Mouse (Mus musculus) MEL (cell line): Measurements from ENCODE around the gene Prdx3. TPM values are rescaled to one million over a fixed set of nuclear protein-coding genes. Genes with fewer than 3 reads are reported as not detected.

ENCODE experiments used
- DNase-seq: peaks from one replicate; pipeline ENCODE4 v3.0.0; 2011; ENCODE audit warnings: low read depth, low spot score
- H3K27ac ChIP-seq: 2 replicates; pipeline ENCODE4 v1.5.1; 2012; ENCODE audit warnings: low read depth, mild to moderate bottlenecking, control low read depth, low read length, moderate library complexity; ENCODE audit not compliant: control insufficient read depth
- H3K27me3 ChIP-seq, 2 experiments: fragments of 150-350 bp in 1 of 2; sonication (generic) in 1 of 2; 2 replicates each; pipeline ENCODE4 v1.6.1; 2012; ENCODE audit warnings: low read length in 2 of 2, mild to moderate bottlenecking in 2 of 2, improper control_type of control experiment in 1 of 2, moderate library complexity in 1 of 2; ENCODE audit not compliant: insufficient read depth in 2 of 2, control insufficient read depth in 1 of 2
- H3K36me3 ChIP-seq, 2 experiments: 2 replicates each; pipeline ENCODE4 v1.6.1; 2012 to 2014; ENCODE audit warnings: low read length in 2 of 2, improper control_type of control experiment in 1 of 2, inconsistent platforms in 1 of 2, mild to moderate bottlenecking in 1 of 2; ENCODE audit not compliant: insufficient read depth in 2 of 2, control insufficient read depth in 1 of 2
- H3K4me1 ChIP-seq, 2 experiments: fragments of 150-350 bp in 1 of 2; sonication (generic) in 1 of 2; 2 replicates each; pipeline ENCODE4 v1.6.1; 2012; ENCODE audit warnings: low read length in 2 of 2, improper control_type of control experiment in 1 of 2, mild to moderate bottlenecking in 1 of 2; ENCODE audit not compliant: insufficient read depth in 2 of 2, control insufficient read depth in 1 of 2
- H3K4me3 ChIP-seq, 2 experiments: fragments of 150-350 bp in 1 of 2; sonication (generic) in 1 of 2; 2 replicates each; pipeline ENCODE4 v1.5.1; 2012; ENCODE audit warnings: low read depth in 2 of 2, low read length in 2 of 2, mild to moderate bottlenecking in 2 of 2, moderate library complexity in 2 of 2, control low read depth in 1 of 2, improper control_type of control experiment in 1 of 2; ENCODE audit not compliant: control insufficient read depth in 1 of 2, insufficient read depth in 1 of 2
- H3K79me2 ChIP-seq: 2 replicates; pipeline ENCODE4 v1.6.1; 2012; ENCODE audit warnings: mild to moderate bottlenecking, low read length, moderate library complexity; ENCODE audit not compliant: control insufficient read depth, poor library complexity, insufficient read depth
- H3K9ac ChIP-seq: 2 replicates; pipeline ENCODE4 v1.6.1; 2012; ENCODE audit warnings: low read depth, mild to moderate bottlenecking, control low read depth, low read length, moderate library complexity; ENCODE audit not compliant: control insufficient read depth, poor library complexity, severe bottlenecking
- H3K9me3 ChIP-seq: fragments of 150-350 bp; sonication (generic); replicated peaks from 2 replicates; pipeline ENCODE4 v1.6.1; 2012; ENCODE audit warnings: mild to moderate bottlenecking, low read length, improper control_type of control experiment, moderate library complexity; ENCODE audit not compliant: insufficient read depth
- BHLHE40 ChIP-seq: IDR thresholded peaks from 2 replicates; pipeline ENCODE4 v1.6.1; 2012; ENCODE audit warnings: low read depth, mild to moderate bottlenecking, inconsistent platforms, low read length, improper control_type of control experiment, borderline replicate concordance
- CHD1 ChIP-seq: IDR thresholded peaks from 2 replicates; pipeline ENCODE4 v1.6.1; 2012; ENCODE audit warnings: low read depth, mild to moderate bottlenecking, inconsistent platforms, low read length, improper control_type of control experiment
- CHD2 ChIP-seq: IDR thresholded peaks from 2 replicates; pipeline ENCODE4 v1.6.1; 2011; ENCODE audit warnings: low read length, improper control_type of control experiment
- CTCF ChIP-seq, 3 experiments: IDR thresholded peaks in 2 of 3; conservative IDR thresholded peaks in 1 of 3; 2 replicates each; pipeline ENCODE4 v1.5.1; 2011 to 2012; ENCODE audit warnings: low read length in 3 of 3, low read depth in 2 of 3, mild to moderate bottlenecking in 2 of 3, improper control_type of control experiment in 1 of 3, inconsistent platforms in 1 of 3, mixed read lengths in 1 of 3, moderate library complexity in 1 of 3; ENCODE audit not compliant: control insufficient read depth in 1 of 3, insufficient read depth in 1 of 3, poor library complexity in 1 of 3, severe bottlenecking in 1 of 3
- E2F4 ChIP-seq: IDR thresholded peaks from 2 replicates; pipeline ENCODE4 v1.6.1; 2011; ENCODE audit warnings: low read depth, low read length, improper control_type of control experiment, borderline replicate concordance
- ELF1 ChIP-seq: IDR thresholded peaks from 2 replicates; pipeline ENCODE4 v1.6.1; 2014; ENCODE audit warnings: low read depth, mild to moderate bottlenecking, inconsistent platforms, low read length, improper control_type of control experiment, moderate library complexity
- ETS1 ChIP-seq: IDR thresholded peaks from 2 replicates; pipeline ENCODE4 v1.6.1; 2012; ENCODE audit warnings: low read depth, mild to moderate bottlenecking, inconsistent platforms, low read length, improper control_type of control experiment, moderate library complexity
- GABPA ChIP-seq: IDR thresholded peaks from 2 replicates; pipeline ENCODE4 v1.6.1; 2012; ENCODE audit warnings: low read depth, mild to moderate bottlenecking, inconsistent platforms, low read length, improper control_type of control experiment, moderate library complexity
- GATA1 ChIP-seq: IDR thresholded peaks from 2 replicates; pipeline ENCODE4 v1.6.1; 2011; ENCODE audit warnings: low read depth, low read length, improper control_type of control experiment
- HCFC1 ChIP-seq: IDR thresholded peaks from 2 replicates; pipeline ENCODE4 v1.6.1; 2012; ENCODE audit warnings: low read depth, mild to moderate bottlenecking, inconsistent platforms, low read length, improper control_type of control experiment, moderate library complexity
- JUND ChIP-seq: IDR thresholded peaks from 2 replicates; pipeline ENCODE4 v1.6.1; 2011; ENCODE audit warnings: low read depth, mild to moderate bottlenecking, improper control_type of control experiment, low read length
- KAT2A ChIP-seq: conservative IDR thresholded peaks from 2 replicates; pipeline ENCODE4 v1.6.1; 2012; ENCODE audit warnings: low read depth, low read length, improper control_type of control experiment, inconsistent platforms
- MAFK ChIP-seq: IDR thresholded peaks from 2 replicates; pipeline ENCODE4 v1.6.1; 2011; ENCODE audit warnings: low read depth, mild to moderate bottlenecking, low read length, improper control_type of control experiment, borderline replicate concordance
- MAX ChIP-seq: IDR thresholded peaks from 2 replicates; pipeline ENCODE4 v1.6.1; 2011; ENCODE audit warnings: low read length, improper control_type of control experiment
- MAZ ChIP-seq: IDR thresholded peaks from 2 replicates; pipeline ENCODE4 v1.6.1; 2012; ENCODE audit warnings: low read depth, mild to moderate bottlenecking, inconsistent platforms, low read length, improper control_type of control experiment
- MEF2A ChIP-seq: IDR thresholded peaks from 2 replicates; pipeline ENCODE4 v1.6.1; 2014; ENCODE audit warnings: low read depth, mild to moderate bottlenecking, inconsistent platforms, low read length, improper control_type of control experiment; ENCODE audit not compliant: poor library complexity, insufficient replicate concordance, severe bottlenecking; ENCODE audit errors: extremely low read depth
- MXI1 ChIP-seq: IDR thresholded peaks from 2 replicates; pipeline ENCODE4 v1.6.1; 2011; ENCODE audit warnings: mild to moderate bottlenecking, low read depth, low read length, improper control_type of control experiment
- MYB ChIP-seq: IDR thresholded peaks from 2 replicates; pipeline ENCODE4 v1.6.1; 2011; ENCODE audit warnings: mild to moderate bottlenecking, low read depth, low read length, improper control_type of control experiment
- MYC ChIP-seq: IDR thresholded peaks from 2 replicates; pipeline ENCODE4 v1.6.1; 2011; ENCODE audit warnings: low read depth, mild to moderate bottlenecking, low read length, improper control_type of control experiment, moderate library complexity
- NELFE ChIP-seq: IDR thresholded peaks from 2 replicates; pipeline ENCODE4 v1.6.1; 2011; ENCODE audit warnings: low read depth, low read length, improper control_type of control experiment
- NRF1 ChIP-seq: IDR thresholded peaks from 2 replicates; pipeline ENCODE4 v1.6.1; 2014; ENCODE audit warnings: low read depth, mild to moderate bottlenecking, inconsistent platforms, low read length, improper control_type of control experiment, moderate library complexity; ENCODE audit not compliant: poor library complexity, insufficient read depth, severe bottlenecking
- POLR2A ChIP-seq, 2 experiments: IDR thresholded peaks; 2 replicates each; pipeline ENCODE4 v1.6.1; 2011 to 2012; ENCODE audit warnings: low read length in 2 of 2, mild to moderate bottlenecking in 2 of 2, control low read depth in 1 of 2, improper control_type of control experiment in 1 of 2, low read depth in 1 of 2, moderate library complexity in 1 of 2; ENCODE audit not compliant: control insufficient read depth in 1 of 2, insufficient read depth in 1 of 2, poor library complexity in 1 of 2
- POLR2AphosphoS2 ChIP-seq: IDR thresholded peaks from 2 replicates; pipeline ENCODE4 v1.6.1; 2011; ENCODE audit warnings: low read length, improper control_type of control experiment
- POLR2AphosphoS5 ChIP-seq: IDR thresholded peaks from 2 replicates; pipeline ENCODE4 v1.6.1; 2012; ENCODE audit warnings: low read depth, borderline replicate concordance, mild to moderate bottlenecking, inconsistent platforms, low read length, moderate library complexity, mixed read lengths
- RAD21 ChIP-seq: IDR thresholded peaks from 2 replicates; pipeline ENCODE4 v1.6.1; 2011; ENCODE audit warnings: mild to moderate bottlenecking, low read depth, low read length, improper control_type of control experiment
- RCOR1 ChIP-seq: IDR thresholded peaks from 2 replicates; pipeline ENCODE4 v1.6.1; 2012; ENCODE audit warnings: low read depth, mild to moderate bottlenecking, inconsistent platforms, low read length, improper control_type of control experiment
- SIN3A ChIP-seq: IDR thresholded peaks from 2 replicates; pipeline ENCODE4 v1.6.1; 2012; ENCODE audit warnings: low read length, improper control_type of control experiment, inconsistent platforms
- SMC3 ChIP-seq: IDR thresholded peaks from 2 replicates; pipeline ENCODE4 v1.6.1; 2011; ENCODE audit warnings: low read depth, low read length, improper control_type of control experiment
- TAL1 ChIP-seq: IDR thresholded peaks from 2 replicates; pipeline ENCODE4 v1.6.1; 2012; ENCODE audit warnings: mild to moderate bottlenecking, inconsistent platforms, low read length, moderate library complexity, mixed read lengths
- TBP ChIP-seq: IDR thresholded peaks from 2 replicates; pipeline ENCODE4 v1.8.0; 2011; ENCODE audit warnings: low read depth, low read length, improper control_type of control experiment
- TCF12 ChIP-seq: IDR thresholded peaks from 2 replicates; pipeline ENCODE4 v1.6.1; 2014; ENCODE audit warnings: low read depth, mild to moderate bottlenecking, inconsistent platforms, low read length, improper control_type of control experiment, moderate library complexity
- UBTF ChIP-seq: IDR thresholded peaks from 2 replicates; pipeline ENCODE4 v1.6.1; 2012; ENCODE audit warnings: low read depth, mild to moderate bottlenecking, inconsistent platforms, low read length, improper control_type of control experiment, moderate library complexity, borderline replicate concordance; ENCODE audit not compliant: insufficient read depth
- USF1 ChIP-seq: IDR thresholded peaks from 2 replicates; pipeline ENCODE4 v1.6.1; 2014; ENCODE audit warnings: low read depth, mild to moderate bottlenecking, inconsistent platforms, low read length, improper control_type of control experiment, moderate library complexity
- USF2 ChIP-seq, 2 experiments: IDR thresholded peaks; 2 replicates each; pipeline ENCODE4 v1.6.1; 2011 to 2012; ENCODE audit warnings: improper control_type of control experiment in 2 of 2, low read length in 2 of 2, borderline replicate concordance in 1 of 2, inconsistent platforms in 1 of 2, low read depth in 1 of 2, mild to moderate bottlenecking in 1 of 2; ENCODE audit not compliant: insufficient read depth in 1 of 2
- ZC3H11A ChIP-seq: IDR thresholded peaks from 2 replicates; pipeline ENCODE4 v1.6.1; 2012; ENCODE audit warnings: low read depth, mild to moderate bottlenecking, inconsistent platforms, low read length, improper control_type of control experiment
- ZKSCAN1 ChIP-seq: IDR thresholded peaks from 2 replicates; pipeline ENCODE4 v1.6.1; 2012; ENCODE audit warnings: low read depth, mild to moderate bottlenecking, inconsistent platforms, low read length, improper control_type of control experiment, moderate library complexity
- ZMIZ1 ChIP-seq: IDR thresholded peaks from 2 replicates; pipeline ENCODE4 v1.6.1; 2012; ENCODE audit warnings: low read depth, mild to moderate bottlenecking, inconsistent platforms, low read length, improper control_type of control experiment, moderate library complexity
- ZNF384 ChIP-seq: IDR thresholded peaks from 2 replicates; pipeline ENCODE4 v1.6.1; 2012; ENCODE audit warnings: low read depth, mild to moderate bottlenecking, inconsistent platforms, low read length, improper control_type of control experiment
- polyA plus RNA-seq, 2 experiments: library from polyadenylated mRNA; stranded (reverse) in 1 of 2; unstranded in 1 of 2; fragments of >175 nt in 1 of 2; fragments of >200 nt in 1 of 2; gene quantifications; 2 replicates each; pipeline versions ENCODE4 v1.2.1 to v1.2.4; 2012; ENCODE audit warnings: low replicate concordance in 2 of 2, low read depth in 1 of 2; ENCODE audit not compliant: insufficient read length in 2 of 2, insufficient read depth in 1 of 2, missing spikeins in 1 of 2
- total RNA-seq: library from RNA; depleted of rRNA; stranded (reverse); fragments of 300-350 nt; gene quantifications from 2 replicates; pipeline ENCODE4 v1.2.3, GENCODE M21; 2012

Prdx3 gene
- total and polyA plus RNA-seq, 3 experiments = 267 to 332 TPM; not detected in 1

DNA sequence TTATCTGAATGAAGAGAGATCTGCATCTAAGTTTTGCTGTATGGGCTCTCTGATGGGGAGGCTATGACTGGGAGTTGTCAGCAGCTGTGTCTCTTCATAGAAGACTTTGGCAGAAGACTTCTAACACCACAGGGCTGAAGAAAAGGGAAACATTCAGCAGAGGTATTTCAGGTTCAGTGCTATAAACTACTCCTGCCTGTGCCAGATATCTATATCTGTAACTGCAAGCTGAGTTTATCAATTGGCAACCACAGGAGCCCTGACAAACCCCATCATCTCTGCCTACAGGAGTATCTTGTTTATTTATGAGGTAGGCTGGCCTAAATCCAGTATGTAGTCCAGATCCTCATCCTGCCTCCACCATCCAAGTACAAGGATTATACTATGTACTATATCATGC is 31.0 kb downstream of the Prdx3 start:
- Histone ChIP-seq H3K9me3 (no peaks in the 10 kb centered on the region), H3K9ac (no peak overlapping the region), H3K36me3 (peaks cover 0 to 21% of the 10 kb centered on the region in 2 experiments; a peak in 2 of 4 replicates), H3K4me3 (no peak overlapping the region), H3K27me3 (no peaks in the 10 kb centered on the region), H3K79me2 (no peaks in the 10 kb centered on the region), H3K4me1 (peaks cover 9 to 16% of the 10 kb centered on the region in 2 experiments), H3K27ac (peak overlapping the region; percentile 55)
- peak; percentile 83 for DNase-seq
- TF ChIP-seq MAX (no peak), GABPA (no peak), HCFC1 (no peak), GATA1 (peak; percentile 97), USF2 (IDR thresholded peaks at IDR 0.05; ENCODE audit: borderline replicate concordance in 1 of 2, insufficient read depth in 1 of 2, low read depth in 1 of 2, low read length in 2 of 2) (no peak), TBP (no peak), MXI1 (peak; percentile 57; the same call in 1 of the 2 replicates), ZC3H11A (no peak), CTCF (IDR thresholded peaks at IDR 0.05 in 2 of 3, conservative IDR thresholded peaks at IDR 0.05 in 1 of 3; ENCODE audit: control insufficient read depth in 1 of 3, insufficient read depth in 1 of 3, low read depth in 2 of 3, low read length in 3 of 3, poor library complexity in 1 of 3, severe bottlenecking in 1 of 3) (no peak), CHD1 (no peak), UBTF (no peak), TCF12 (peak; percentile 97), MAFK (peak; percentile 69; the same call in 1 of the 2 replicates), CHD2 (no peak), BHLHE40 (no peak), MYC (no peak), KAT2A (0 out of 2 replicates have a peak, but pooled peaks have one; percentile 23), MAZ (no peak), RAD21 (no peak), ZNF384 (no peak), NRF1 (no peak), USF1 (no peak), POLR2AphosphoS5 (no peak), MYB (no peak), ELF1 (no peak), SIN3A (peak; percentile 66), RCOR1 (peak; percentile 88), NELFE (no peak), POLR2A (IDR thresholded peaks at IDR 0.05; ENCODE audit: control insufficient read depth in 1 of 2, insufficient read depth in 1 of 2, low read depth in 1 of 2, low read length in 2 of 2, poor library complexity in 1 of 2) (no peak), ETS1 (peak; percentile 89), JUND (no peak), ZMIZ1 (no peak), POLR2AphosphoS2 (no peak), TAL1 (peak; percentile 72), ZKSCAN1 (no peak), E2F4 (no peak), SMC3 (no peak), MEF2A (no peak)
